ENCODE assay signal across 11 mouse cellular contexts in the genomic region with DNA sequence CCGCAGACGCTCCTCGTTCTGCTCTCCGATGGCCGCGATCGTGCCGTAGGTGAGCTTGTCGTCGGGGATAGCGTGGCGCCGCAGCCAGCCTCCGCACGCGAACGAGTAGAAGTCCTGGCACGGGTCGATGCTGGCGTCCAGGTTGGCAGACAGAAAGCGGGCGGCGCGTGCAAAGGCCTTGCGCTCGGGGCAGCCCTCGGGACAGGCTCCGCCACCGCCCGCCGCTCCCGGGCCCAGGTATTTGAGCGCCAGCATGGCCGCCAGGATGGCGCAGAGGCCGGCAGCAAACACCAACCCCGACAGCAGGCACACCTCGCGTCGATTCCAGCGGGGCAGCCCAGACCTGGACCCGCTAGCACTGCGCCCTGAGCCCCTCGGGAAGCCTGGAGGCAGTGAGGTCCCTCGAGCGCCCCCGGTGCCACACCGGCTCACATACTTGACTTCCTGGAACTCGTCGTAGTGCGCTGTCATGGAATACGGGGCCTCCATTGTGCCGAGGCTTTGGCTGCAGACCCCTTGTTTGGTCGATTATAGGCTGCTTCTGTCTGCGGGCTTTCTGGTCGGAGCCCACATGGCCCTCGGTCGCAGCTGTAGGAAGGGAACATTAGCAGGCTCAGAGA. TPM values are rescaled to one million over a fixed set of nuclear protein-coding genes. Genes with fewer than 3 reads are reported as not detected.
DNase-seq lines count a peak whose midpoint lies in the region; ATAC-seq and TF ChIP-seq lines count a peak whose summit lies in the region.
"Had no signal": no experiment of that assay in that cellular context is flagged by ENCODE, and none has a peak within 500 bp of the region (broad histone marks: within the 10 kb centered on the region; RNA-seq: fewer than 3 reads in every experiment).

No protein-coding gene starts in this region.

- DNase-seq in kidney, adult 18-20 months: no peak
- DNase-seq in embryo, embryonic 9.5 days (ENCODE audit: extremely low spot score): peak; percentile 29
- DNase-seq in hindbrain, postnatal 0 days (ENCODE audit: low spot score): no peak
- DNase-seq in neural tube, embryonic 10.5 days (ENCODE audit: extremely low spot score, low spot score): peak; percentile 48
- DNase-seq in ovary, adult 18-20 months (ENCODE audit: low spot score): no peak
- DNase-seq in layer of hippocampus, postnatal 14 days (ENCODE audit: low spot score in 2 of 2): no peak
- no peak for DNase-seq in cerebellum, adult 9-10 months
- DNase-seq: cerebellum, postnatal 14 days had no signal

- peak overlapping the region; percentile 32 for H3K4me3 ChIP-seq in kidney, embryonic 14.5 days (ENCODE audit: low read length)
- H3K4me3 ChIP-seq in hindbrain, postnatal 0 days (ENCODE audit: low read length): peak overlapping the region; percentile 45

- H3K36me3 ChIP-seq in kidney, embryonic 14.5 days (ENCODE audit: control insufficient read depth, insufficient read depth, low read length): no peaks in the 10 kb centered on the region
- H3K36me3 ChIP-seq in hindbrain, postnatal 0 days (ENCODE audit: insufficient read depth, low read length): no peaks in the 10 kb centered on the region
- H3K36me3 ChIP-seq: G1E had no signal

- 2% methylated on average over 58 of the region's 58 CpGs for WGBS in kidney, embryonic 14.5 days
- 2% methylated on average over 58 of the region's 58 CpGs for WGBS in hindbrain, postnatal 0 days

- TF ChIP-seq CTCF in hindbrain, postnatal 0 days (IDR thresholded peaks at IDR 0.05; ENCODE audit: low read depth): peak; percentile 9; the same call in 1 of the 2 replicates

- no peak overlapping the region for H3K9ac ChIP-seq in kidney, embryonic 14.5 days (ENCODE audit: low read depth, low read length)
- peak overlapping the region; percentile 28; the same call in 1 of the 2 replicates for H3K9ac ChIP-seq in hindbrain, postnatal 0 days (replicated peaks; ENCODE audit: low read length)

- H3K9me3 ChIP-seq in kidney, embryonic 14.5 days (ENCODE audit: control insufficient read depth, low read length): no peaks in the 10 kb centered on the region
- H3K9me3 ChIP-seq in hindbrain, postnatal 0 days (ENCODE audit: low read length): no peaks in the 10 kb centered on the region

- H3K4me2 ChIP-seq in kidney, embryonic 14.5 days (replicated peaks; ENCODE audit: low read depth, low read length): peak overlapping the region; percentile 48
- peak overlapping the region; percentile 65 for H3K4me2 ChIP-seq in hindbrain, postnatal 0 days (ENCODE audit: low read depth, low read length)

- peaks cover 85% of the 10 kb centered on the region for H3K27me3 ChIP-seq in kidney, embryonic 14.5 days (ENCODE audit: control insufficient read depth, insufficient read depth, low read length)
- peaks cover 59% of the 10 kb centered on the region for H3K27me3 ChIP-seq in hindbrain, postnatal 0 days (ENCODE audit: insufficient read depth, low read length)

- H3K27ac ChIP-seq in kidney, embryonic 14.5 days (ENCODE audit: low read depth, low read length): no peak overlapping the region
- H3K27ac ChIP-seq in hindbrain, postnatal 0 days: no peak overlapping the region

- ATAC-seq in kidney, embryonic 14.5 days (ENCODE audit: low FRiP score, low TSS enrichment): no peak
- ATAC-seq in hindbrain, postnatal 0 days: no peak

- H3K4me1 ChIP-seq in kidney, embryonic 14.5 days (ENCODE audit: control insufficient read depth, insufficient read depth, low read length): peaks cover 3% of the 10 kb centered on the region; the same call in 1 of the 2 replicates
- H3K4me1 ChIP-seq in hindbrain, postnatal 0 days (ENCODE audit: insufficient read depth, low read length): no peaks in the 10 kb centered on the region

RNA-seq across cellular contexts. Expression of gene Ecel1, which starts 1.7 kb away (rescaled TPM):
- 0.11 and 0.20 TPM in 2 replicates for polyA plus RNA-seq in kidney, embryonic 14.5 days (2014; fragmentation: Nextera tagmentation; extraction: Ambion mirVana)
- 45.6 and 50.0 TPM in 2 replicates for total RNA-seq in hindbrain, postnatal 0 days (2014; rRNA removed)
- 35.6 and 36.2 TPM in 2 replicates for polyA plus RNA-seq in hindbrain, postnatal 0 days (2015; fragmentation: Nextera tagmentation; extraction: Ambion mirVana)
- total RNA-seq in layer of hippocampus, postnatal 14 days (2021): 1 to 10 TPM; 3.6 to 4.4 TPM
- total RNA-seq: G1E had no signal
- polyA plus RNA-seq: G1E had no signal

RNA-seq across cellular contexts. Expression of gene Prss56, which starts 28.5 kb away (rescaled TPM):
- not detected in 2 replicates for polyA plus RNA-seq in kidney, embryonic 14.5 days (2014; fragmentation: Nextera tagmentation; extraction: Ambion mirVana)
- 0.29 and 0.31 TPM in 2 replicates for total RNA-seq in hindbrain, postnatal 0 days (2014; rRNA removed)
- 0.46 and 0.47 TPM in 2 replicates for polyA plus RNA-seq in hindbrain, postnatal 0 days (2015; fragmentation: Nextera tagmentation; extraction: Ambion mirVana)
- total RNA-seq in layer of hippocampus, postnatal 14 days (2021): under 1 TPM; 0.62 to 0.91 TPM
- total RNA-seq: G1E had no signal
- polyA plus RNA-seq: G1E; large intestine, adult 2 months had no signal

RNA-seq across cellular contexts. Expression of gene Akp3, which starts 29.8 kb away (rescaled TPM):
- not detected in 2 replicates for polyA plus RNA-seq in kidney, embryonic 14.5 days (2014; fragmentation: Nextera tagmentation; extraction: Ambion mirVana)
- not detected in 2 replicates for total RNA-seq in hindbrain, postnatal 0 days (2014; rRNA removed)
- polyA plus RNA-seq in hindbrain, postnatal 0 days (2015; fragmentation: Nextera tagmentation; extraction: Ambion mirVana): not detected in 2 replicates
- total RNA-seq in layer of hippocampus, postnatal 14 days (2021): not detected
- polyA plus RNA-seq: G1E had no signal

RNA-seq across cellular contexts. Expression of gene Chrnd, which starts 35.8 kb away (rescaled TPM):
- 0.13 and 0.62 TPM in 2 replicates for polyA plus RNA-seq in kidney, embryonic 14.5 days (2014; fragmentation: Nextera tagmentation; extraction: Ambion mirVana)
- not detected in 2 replicates for total RNA-seq in hindbrain, postnatal 0 days (2014; rRNA removed)
- polyA plus RNA-seq in hindbrain, postnatal 0 days (2015; fragmentation: Nextera tagmentation; extraction: Ambion mirVana): not detected in 2 replicates
- not detected for total RNA-seq in layer of hippocampus, postnatal 14 days (2021)
- total RNA-seq: G1E had no signal
- polyA plus RNA-seq: G1E; large intestine, adult 2 months had no signal

RNA-seq across cellular contexts. Expression of gene Chrng, which starts 49.8 kb away (rescaled TPM):
- polyA plus RNA-seq in kidney, embryonic 14.5 days (2014; fragmentation: Nextera tagmentation; extraction: Ambion mirVana): 0.30 and 0.34 TPM in 2 replicates
- 0.22 TPM in 1 of 2 replicates, not detected in the other for total RNA-seq in hindbrain, postnatal 0 days (2014; rRNA removed)
- polyA plus RNA-seq in hindbrain, postnatal 0 days (2015; fragmentation: Nextera tagmentation; extraction: Ambion mirVana): 0.06 TPM in 1 of 2 replicates, not detected in the other
- not detected for total RNA-seq in layer of hippocampus, postnatal 14 days (2021)
- polyA plus RNA-seq: G1E; large intestine, adult 2 months had no signal

Comparison
In these comparisons a context has a peak if more than half of its experiments do, and no peak if none do; other contexts are left out.
1. DNase-seq: peak in embryo, embryonic 9.5 days (single experiment) and neural tube, embryonic 10.5 days (single experiment); none in kidney, adult 18-20 months (single experiment), hindbrain, postnatal 0 days (single experiment), ovary, adult 18-20 months (single experiment), layer of hippocampus, postnatal 14 days (0 of 2) and cerebellum, adult 9-10 months (single experiment).